Comparison of ENCODE assay signal across 22 mouse cellular contexts in genomic region chr9:77254514-77254913, GRCm38 (mm10).
A peak's percentile ranks its signal among the peaks of the same experiment; 100 is the strongest.
DNase-seq lines count a peak whose midpoint lies in the region; TF ChIP-seq lines count a peak whose summit lies in the region.
"Had no signal": no experiment of that assay in that cellular context is flagged by ENCODE, and none has a peak within 500 bp of the region (broad histone marks: within the 10 kb centered on the region; RNA-seq: fewer than 3 reads in every experiment).

No protein-coding gene starts in this region.

- no peak for DNase-seq in layer of hippocampus, adult 2 months (ENCODE audit: low spot score in 2 of 2)
- no peak for DNase-seq in layer of hippocampus, postnatal 10 days (ENCODE audit: low spot score in 2 of 2)
- DNase-seq in left cerebral cortex, postnatal 14 days (ENCODE audit: low spot score in 2 of 2) = peak; percentile 22 to 27
- no peak for DNase-seq in left cerebral cortex, postnatal 4 days
- peak; percentile 71 for DNase-seq in brain, adult 2 months (ENCODE audit: low read depth, low spot score)
- DNase-seq in telencephalon, adult 2 months (ENCODE audit: low read depth, low spot score) = peak; percentile 76
- DNase-seq in embryo, embryonic 11 days = no peak
- DNase-seq in urinary bladder, adult 2 months (ENCODE audit: low spot score) = no peak
- DNase-seq: adrenal gland, postnatal 10 days; adrenal gland, postnatal 36 days; cerebellum, adult 11 months; cerebellum, adult 2 months; cerebellum, adult 9-11 months; cerebellum, postnatal 25 days; gastrocnemius, postnatal 14 days; heart, adult 11 months had no signal

- 0 out of 2 replicates have a peak overlapping the region, but pooled peaks have one; percentile 6 for H3K27ac ChIP-seq in layer of hippocampus, adult 2 months
- H3K27ac ChIP-seq: embryonic facial prominence, embryonic 10.5 days; embryonic facial prominence, embryonic 13.5 days; forebrain, embryonic 12.5 days; hindbrain, embryonic 12.5 days; hindbrain, embryonic 15.5 days had no signal

- no peak overlapping the region for H3K4me3 ChIP-seq in layer of hippocampus, adult 2 months
- H3K4me3 ChIP-seq: embryonic facial prominence, embryonic 10.5 days; embryonic facial prominence, embryonic 13.5 days; erythroblast, embryonic 14.5 days; forebrain, embryonic 12.5 days; hindbrain, embryonic 12.5 days; hindbrain, embryonic 15.5 days had no signal

- intact Hi-C loops in left cerebral cortex, postnatal 14 days (cut with DNase I) = no loop called here
- intact Hi-C loops in left cerebral cortex, postnatal 4 days (cut with DNase I) = loop anchor here (5.0 kb wide), 1 partner anchor 123 kb away; no protein-coding TSS in a partner anchor

- TF ChIP-seq CTCF in layer of hippocampus, adult 2 months (conservative IDR thresholded peaks at IDR 0.05) = no peak

Comparison
In these comparisons a context has a peak if more than half of its experiments do, and no peak if none do; other contexts are left out.
1. DNase-seq: peak in left cerebral cortex, postnatal 14 days (2 of 2), brain, adult 2 months (single experiment) and telencephalon, adult 2 months (single experiment); none in layer of hippocampus, adult 2 months (0 of 2), layer of hippocampus, postnatal 10 days (0 of 2), left cerebral cortex, postnatal 4 days (single experiment), embryo, embryonic 11 days (single experiment) and urinary bladder, adult 2 months (single experiment).